Mouse (Mus musculus) layer of hippocampus, postnatal 36 days (tissue): ENCODE measurements around the gene Aqp8. TPM values are rescaled to one million over a fixed set of nuclear protein-coding genes. Genes with fewer than 3 reads are reported as not detected.
A peak's percentile ranks its signal among the peaks of the same experiment; 100 is the strongest.

Experiments used
- DNase-seq, 2 experiments: peaks; one replicate each; pipeline ENCODE4 v3.0.0; 2022
- total RNA-seq, 2 experiments: library from RNA; stranded (reverse); gene quantifications; 2 replicates each; pipeline ENCODE4 v1.2.3; 2021

Gene Aqp8
- total RNA-seq, 2 experiments from 2014 or later: not detected

GRCm38 (mm10) chr7:123499481-123500238 lies 37.6 kb downstream of the Aqp8 start:
- DNase-seq: peak; percentile 17 to 21

GRCm38 (mm10) chr7:123500239-123501219 lies 38.4 kb downstream of the Aqp8 start, which contains the start of gene Zkscan2:
Gene Zkscan2, minus strand, starts transcription at chr7:123500449.
- DNase-seq: peak; percentile 85 to 89

- DNase-seq: no peak
These were observed 41.3 kb downstream of the Aqp8 start for GRCm38 (mm10) chr7:123503358-123503757.

- DNase-seq: no peak
These were observed 45.9 kb downstream of the Aqp8 start for GRCm38 (mm10) chr7:123507946-123508345.

Other genes with a start within 250 kb of the Aqp8 start
- 1 to 10 TPM; 1.3 to 2.0 TPM for gene Slc5a11, start 247.5 kb upstream of the Aqp8 start, total RNA-seq
- 10 to 100 TPM; 86.7 to 91.0 TPM for gene Lcmt1, start 92.5 kb upstream of the Aqp8 start, total RNA-seq
- 10 to 100 TPM; 27.5 to 34.3 TPM for gene Arhgap17, start 92.4 kb upstream of the Aqp8 start, total RNA-seq
- gene Zkscan2, start 38.2 kb downstream of the Aqp8 start, total RNA-seq: 10 to 100 TPM; 20.5 to 20.9 TPM